Mouse (Mus musculus) embryonic facial prominence, embryonic 13.5 days (tissue): ENCODE data around the gene Wnk2. TPM values are rescaled to one million over a fixed set of nuclear protein-coding genes. Genes with fewer than 3 reads are reported as not detected.

ENCODE experiments used
- ATAC-seq: fragments of 200-750 bp; cut with Nextera tagmentation; 2 replicates; pipeline ENCODE4 v1.8.0; 2017; ENCODE audit warnings: low read depth; ENCODE audit not compliant: insufficient number of reproducible peaks, insufficient read depth, low FRiP score, low TSS enrichment
- H3K27ac ChIP-seq: fragments of 300-500 bp; sonication (generic); 2 replicates; pipeline ENCODE4 v1.5.1; 2015; ENCODE audit warnings: moderate library complexity, mild to moderate bottlenecking, inconsistent platforms
- H3K27me3 ChIP-seq: fragments of 300-500 bp; sonication (generic); 2 replicates; pipeline ENCODE4 v1.6.1; 2015; ENCODE audit warnings: mild to moderate bottlenecking, inconsistent platforms
- H3K36me3 ChIP-seq: fragments of 300-500 bp; sonication (generic); 2 replicates; pipeline ENCODE4 v1.6.1; 2015; ENCODE audit warnings: mild to moderate bottlenecking, inconsistent platforms
- H3K4me1 ChIP-seq: fragments of 300-500 bp; sonication (generic); 2 replicates; pipeline ENCODE4 v1.6.1; 2015; ENCODE audit warnings: inconsistent platforms
- H3K4me2 ChIP-seq: fragments of 300-500 bp; sonication (generic); 2 replicates; pipeline ENCODE4 v1.6.1; 2015; ENCODE audit warnings: moderate library complexity, mild to moderate bottlenecking, inconsistent platforms
- H3K4me3 ChIP-seq: fragments of 300-500 bp; sonication (generic); 2 replicates; pipeline ENCODE4 v1.5.1; 2015; ENCODE audit warnings: mild to moderate bottlenecking, inconsistent platforms
- H3K9ac ChIP-seq: fragments of 300-500 bp; sonication (generic); 2 replicates; pipeline ENCODE4 v1.6.1; 2015; ENCODE audit warnings: mild to moderate bottlenecking, inconsistent platforms
- H3K9me3 ChIP-seq: fragments of 300-500 bp; sonication (generic); 2 replicates; pipeline ENCODE4 v1.6.1; 2016; ENCODE audit warnings: inconsistent platforms
- WGBS: fragments of 180-500 bp; shearing (Covaris S2); methylation state at CpG from one replicate; pipeline ENCODE4 v1.1.7; 2015; ENCODE audit warnings: mixed read lengths; 5-methylcytosine and 5-hydroxymethylcytosine counted together
- polyA plus RNA-seq: library from polyadenylated mRNA; unstranded; fragments of >200 nt; fragmentation: Nextera tagmentation; extraction: Ambion mirVana; gene quantifications from 2 replicates; pipeline ENCODE4 v1.2.1, GENCODE M21; 2015

Wnk2 gene
- polyA plus RNA-seq, 1 experiment from 2014 or later: 2.5 TPM

DNA sequence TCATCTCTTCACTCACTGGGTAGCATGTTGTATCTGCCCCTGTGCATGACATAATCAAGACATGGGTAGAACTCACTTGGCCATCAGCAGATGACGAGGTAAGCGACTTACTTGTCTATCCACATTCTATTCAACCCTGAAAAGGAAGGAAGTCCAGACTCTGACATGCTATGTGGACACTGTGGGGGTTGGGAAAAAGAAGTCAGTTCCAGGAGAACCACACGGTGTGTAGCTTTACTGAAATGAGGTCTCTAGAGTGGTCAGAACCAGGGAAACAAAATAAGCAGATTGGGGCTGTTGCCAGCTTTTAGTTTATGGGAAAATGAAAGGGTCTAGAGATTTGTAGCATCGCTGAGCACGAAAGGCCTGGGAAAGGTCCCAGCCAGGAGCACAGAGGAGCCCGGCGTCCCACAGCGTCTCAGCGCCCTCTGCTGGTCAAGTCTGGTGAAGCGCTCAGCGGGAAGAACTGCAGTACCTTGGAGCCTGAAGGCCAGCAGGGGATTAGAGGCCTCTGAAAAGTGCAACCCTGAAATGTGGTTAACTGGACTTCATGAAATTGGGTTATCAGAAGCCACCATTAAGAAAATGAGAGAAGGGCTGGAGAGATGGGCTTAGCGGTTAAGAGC is 25.3 kb upstream of the Wnk2 start:
- Histone ChIP-seq H3K9me3 (no peaks in the 10 kb centered on the region), H3K27me3 (no peaks in the 10 kb centered on the region), H3K4me3 (no peak overlapping the region), H3K36me3 (no peaks in the 10 kb centered on the region), H3K4me1 (0 out of 2 replicates have a peak, but pooled peaks cover 7% of the 10 kb centered on the region), H3K4me2 (no peak overlapping the region), H3K27ac (no peak overlapping the region), H3K9ac (no peak overlapping the region)
- ATAC-seq: peak; percentile 57; the same call in 1 of the 2 replicates
- WGBS: 5% methylated on average over 12 of the region's 12 CpGs

GRCm38 (mm10) chr13:49172335-49172734 is 24.5 kb upstream of the Wnk2 start:
- no peak overlapping the region for H3K4me3 ChIP-seq
- H3K4me2 ChIP-seq: no peak overlapping the region
- ATAC-seq: no peak
- no peak overlapping the region for H3K27ac ChIP-seq
- WGBS: 91% methylated on average over 7 of the region's 7 CpGs
- no peaks in the 10 kb centered on the region for H3K36me3 ChIP-seq
- H3K9ac ChIP-seq: no peak overlapping the region
- H3K4me1 ChIP-seq: 0 out of 2 replicates have a peak, but pooled peaks cover 7% of the 10 kb centered on the region
- H3K27me3 ChIP-seq: no peaks in the 10 kb centered on the region
- no peaks in the 10 kb centered on the region for H3K9me3 ChIP-seq

- Histone ChIP-seq H3K9me3 (no peaks in the 10 kb centered on the region), H3K4me1 (peaks cover 12% of the 10 kb centered on the region), H3K4me2 (no peak overlapping the region), H3K4me3 (no peak overlapping the region), H3K27ac (no peak overlapping the region), H3K27me3 (no peaks in the 10 kb centered on the region), H3K36me3 (no peaks in the 10 kb centered on the region), H3K9ac (no peak overlapping the region)
- WGBS: 60% methylated on average over 1 of the region's 1 CpGs
- no peak for ATAC-seq
Observed at GRCm38 (mm10) chr13:49171729-49172128, 23.9 kb upstream of the Wnk2 start.

- no peak for ATAC-seq
- no peak overlapping the region for H3K4me3 ChIP-seq
- 87% methylated on average over 11 of the region's 11 CpGs for WGBS
- H3K27ac ChIP-seq: no peak overlapping the region
- no peak overlapping the region for H3K4me2 ChIP-seq
- no peak overlapping the region for H3K9ac ChIP-seq
- H3K4me1 ChIP-seq: peaks cover 12% of the 10 kb centered on the region
- no peaks in the 10 kb centered on the region for H3K36me3 ChIP-seq
- no peaks in the 10 kb centered on the region for H3K9me3 ChIP-seq
- no peaks in the 10 kb centered on the region for H3K27me3 ChIP-seq
Observed at GRCm38 (mm10) chr13:49170623-49171022, 22.8 kb upstream of the Wnk2 start.

DNA sequence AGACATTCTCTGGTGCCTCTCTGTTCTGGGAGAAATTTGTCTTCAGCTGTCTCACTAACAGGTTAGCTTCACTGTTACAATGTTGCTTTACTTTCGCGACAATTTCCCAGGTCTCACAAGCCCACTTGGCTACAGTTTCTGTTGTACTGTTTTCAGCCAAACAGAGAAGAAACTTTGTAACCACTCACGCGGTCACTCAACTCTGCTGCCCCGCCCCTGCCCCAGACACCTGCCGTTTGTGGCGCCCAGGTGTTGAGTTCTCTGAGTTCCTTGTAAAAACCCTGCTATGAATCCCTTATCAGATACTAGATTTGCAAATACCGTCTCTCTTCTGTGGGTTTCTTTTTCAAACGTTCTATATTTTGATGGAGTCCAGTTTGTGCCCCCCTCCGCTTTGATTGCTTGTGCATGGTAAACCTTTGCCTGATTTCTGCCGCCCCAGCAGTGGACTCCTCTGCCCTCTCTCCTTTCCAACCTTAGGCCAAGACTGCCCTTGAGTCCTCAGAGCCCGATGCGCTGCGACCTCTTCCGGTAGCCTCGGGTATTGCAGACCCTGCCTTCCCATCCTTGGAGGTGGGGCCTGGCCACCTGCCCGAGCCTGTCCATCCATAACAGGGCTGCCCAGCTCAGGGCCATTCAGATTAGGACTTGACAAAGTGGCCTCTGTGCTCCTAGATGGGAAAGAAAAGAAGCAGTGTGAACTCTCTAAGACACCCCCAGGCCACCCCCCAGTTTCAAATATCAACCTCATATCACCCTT is 21.8 kb upstream of the Wnk2 start:
- Histone ChIP-seq H3K27ac (no peak overlapping the region), H3K4me1 (peaks cover 8% of the 10 kb centered on the region), H3K9me3 (no peaks in the 10 kb centered on the region), H3K36me3 (no peaks in the 10 kb centered on the region), H3K9ac (no peak overlapping the region), H3K27me3 (no peaks in the 10 kb centered on the region), H3K4me3 (no peak overlapping the region), H3K4me2 (no peak overlapping the region)
- 19% methylated on average over 17 of the region's 17 CpGs for WGBS
- no peak for ATAC-seq

GRCm38 (mm10) chr13:49167081-49167480 is 19.3 kb upstream of the Wnk2 start:
- Histone ChIP-seq H3K36me3 (no peaks in the 10 kb centered on the region), H3K9ac (no peak overlapping the region), H3K4me2 (no peak overlapping the region), H3K27ac (no peak overlapping the region), H3K4me1 (peaks cover 8% of the 10 kb centered on the region), H3K4me3 (no peak overlapping the region), H3K27me3 (no peaks in the 10 kb centered on the region), H3K9me3 (no peaks in the 10 kb centered on the region)
- 75% methylated on average over 9 of the region's 9 CpGs for WGBS
- ATAC-seq: no peak

GRCm38 (mm10) chr13:49163645-49164044 is 15.8 kb upstream of the Wnk2 start:
- H3K4me3 ChIP-seq: no peak overlapping the region
- no peaks in the 10 kb centered on the region for H3K9me3 ChIP-seq
- H3K4me2 ChIP-seq: no peak overlapping the region
- H3K27ac ChIP-seq: no peak overlapping the region
- H3K9ac ChIP-seq: no peak overlapping the region
- H3K36me3 ChIP-seq: no peaks in the 10 kb centered on the region
- no peak for ATAC-seq
- peaks cover 5% of the 10 kb centered on the region for H3K4me1 ChIP-seq
- WGBS: 83% methylated on average over 7 of the region's 7 CpGs
- no peaks in the 10 kb centered on the region for H3K27me3 ChIP-seq

DNA sequence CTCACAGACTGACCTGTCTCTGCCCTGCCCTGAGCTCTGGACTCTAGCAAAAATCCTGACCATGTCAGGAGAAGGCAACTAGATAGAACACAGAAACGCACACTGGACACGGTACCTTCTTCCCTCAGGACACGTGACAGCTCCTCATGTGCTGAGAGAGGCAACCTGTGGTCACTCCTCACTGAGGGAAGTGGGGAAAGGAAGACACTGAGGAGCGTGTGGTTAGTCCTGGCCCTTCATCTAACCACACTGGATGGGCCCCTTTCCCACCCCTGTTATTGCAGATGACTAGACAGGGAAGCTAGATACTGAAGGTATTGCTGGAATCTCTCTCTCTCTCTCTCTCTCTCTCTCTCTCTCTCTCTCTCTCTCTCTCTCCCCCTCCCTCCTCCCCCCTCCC is 14.9 kb upstream of the Wnk2 start:
- Histone ChIP-seq H3K27ac (no peak overlapping the region), H3K4me3 (no peak overlapping the region), H3K36me3 (no peaks in the 10 kb centered on the region), H3K9me3 (no peaks in the 10 kb centered on the region), H3K9ac (no peak overlapping the region), H3K4me2 (no peak overlapping the region), H3K4me1 (peaks cover 5% of the 10 kb centered on the region), H3K27me3 (no peaks in the 10 kb centered on the region)
- 68% methylated on average over 4 of the region's 4 CpGs for WGBS
- ATAC-seq: no peak

DNA sequence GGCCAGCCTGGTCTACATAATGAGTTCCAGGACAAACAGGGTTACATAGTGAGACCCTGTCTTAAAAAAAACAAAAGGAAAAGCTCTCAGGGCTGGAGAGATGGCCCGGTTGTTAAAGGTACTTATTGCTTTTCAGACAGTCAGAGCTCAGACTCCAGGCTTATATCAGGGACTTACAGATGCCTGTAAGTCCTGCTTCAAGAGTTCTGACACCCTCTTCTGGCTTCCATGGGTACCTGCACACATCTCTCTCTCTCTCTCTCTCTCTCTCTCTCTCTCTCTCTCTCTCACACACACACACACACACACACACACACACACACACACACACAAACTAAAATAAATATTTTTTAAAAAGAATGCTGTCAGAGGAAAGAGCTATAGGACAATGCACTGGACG is 13.4 kb upstream of the Wnk2 start:
- WGBS: 59% methylated on average over 2 of the region's 2 CpGs

DNA sequence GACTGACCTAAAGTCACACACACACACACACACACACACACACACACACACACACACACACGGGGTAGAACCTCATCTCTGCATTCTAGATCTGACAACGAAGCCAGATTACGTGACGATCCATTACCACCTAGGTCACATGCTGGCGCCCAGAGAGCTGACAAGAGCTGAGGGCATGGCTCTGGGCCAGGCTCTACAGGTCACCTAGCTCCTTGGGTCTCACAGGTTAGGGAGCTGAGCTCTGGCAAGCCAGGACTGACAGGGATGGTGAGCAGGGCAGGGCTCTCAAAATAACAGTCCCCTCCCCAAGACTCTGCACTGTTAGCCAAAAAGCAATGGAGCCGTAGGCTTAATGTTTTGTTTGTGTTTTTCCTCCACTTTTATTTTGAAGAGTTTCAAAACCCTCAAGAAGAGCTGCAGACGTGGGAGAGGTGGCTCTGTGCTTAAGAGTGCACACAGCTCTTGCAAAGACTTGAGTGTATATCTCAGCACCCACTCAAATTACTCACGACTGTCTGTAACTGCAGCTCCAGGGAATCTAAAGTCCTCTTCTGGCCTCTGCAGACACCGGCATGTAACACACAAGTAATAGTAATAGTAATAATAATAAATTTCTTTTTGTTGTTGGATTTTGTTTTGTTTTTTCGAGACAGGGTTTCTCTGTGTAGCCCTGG is 10.4 kb upstream of the Wnk2 start:
- no peak overlapping the region for H3K27ac ChIP-seq
- no peak overlapping the region for H3K9ac ChIP-seq
- no peaks in the 10 kb centered on the region for H3K27me3 ChIP-seq
- no peaks in the 10 kb centered on the region for H3K36me3 ChIP-seq
- no peak for ATAC-seq
- H3K4me2 ChIP-seq: no peak overlapping the region
- WGBS: 77% methylated on average over 10 of the region's 10 CpGs
- no peak overlapping the region for H3K4me3 ChIP-seq
- peaks cover 7% of the 10 kb centered on the region; the same call in 1 of the 2 replicates for H3K4me1 ChIP-seq
- no peaks in the 10 kb centered on the region for H3K9me3 ChIP-seq

More for the DNA sequence above, 13.4 kb upstream of the Wnk2 start:
- no peak overlapping the region for H3K4me2 ChIP-seq
- H3K36me3 ChIP-seq: no peaks in the 10 kb centered on the region
- no peaks in the 10 kb centered on the region for H3K9me3 ChIP-seq
- no peak for ATAC-seq
- H3K4me1 ChIP-seq: no peaks in the 10 kb centered on the region
- H3K9ac ChIP-seq: no peak overlapping the region
- H3K4me3 ChIP-seq: no peak overlapping the region
- H3K27ac ChIP-seq: no peak overlapping the region
- no peaks in the 10 kb centered on the region for H3K27me3 ChIP-seq

DNA sequence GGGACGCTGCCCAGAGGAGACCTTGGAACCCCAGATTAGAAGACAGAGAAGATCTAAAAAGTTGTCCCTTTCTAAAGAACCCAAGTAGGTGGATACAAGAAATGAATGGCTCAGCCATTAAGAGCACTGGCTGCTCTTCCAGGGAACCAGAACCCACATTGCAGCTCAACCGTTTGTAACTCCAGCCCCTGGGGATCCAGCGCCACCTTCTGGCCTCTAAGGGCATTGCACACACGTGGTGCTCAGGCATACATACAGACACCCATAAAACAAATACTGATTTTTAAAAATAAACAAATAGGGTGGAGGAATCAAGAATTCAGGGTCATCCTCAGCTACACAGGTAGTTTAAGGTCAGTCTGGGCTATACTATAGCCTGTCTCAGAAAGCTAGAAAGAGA is 8.8 kb upstream of the Wnk2 start:
- H3K27me3 ChIP-seq: no peaks in the 10 kb centered on the region
- no peaks in the 10 kb centered on the region for H3K9me3 ChIP-seq
- 67% methylated on average over 4 of the region's 4 CpGs for WGBS
- no peak overlapping the region for H3K4me3 ChIP-seq
- no peaks in the 10 kb centered on the region for H3K36me3 ChIP-seq
- no peak overlapping the region for H3K4me2 ChIP-seq
- no peak overlapping the region for H3K9ac ChIP-seq
- ATAC-seq: no peak
- peaks cover 7% of the 10 kb centered on the region; the same call in 1 of the 2 replicates for H3K4me1 ChIP-seq
- H3K27ac ChIP-seq: no peak overlapping the region

DNA sequence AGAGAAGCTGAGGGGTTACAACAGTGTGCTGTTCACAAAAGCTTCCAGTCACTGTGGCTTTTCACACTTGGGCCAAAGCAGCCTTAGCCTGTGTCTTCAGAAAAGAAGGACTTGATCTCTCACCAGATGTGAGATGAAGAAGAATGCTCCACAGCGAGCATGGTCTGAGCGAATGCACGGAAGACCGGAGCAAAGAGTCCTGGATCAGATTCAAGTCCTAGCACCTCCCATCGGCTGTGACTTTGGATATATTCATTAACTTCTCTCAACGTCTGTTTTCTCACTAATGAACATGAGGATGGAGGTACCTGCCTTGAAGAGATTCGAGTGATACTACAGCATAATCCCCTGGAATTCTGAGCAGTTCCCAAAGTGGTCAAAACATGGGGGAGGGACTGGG is 6.8 kb upstream of the Wnk2 start:
- ATAC-seq: no peak
- no peaks in the 10 kb centered on the region for H3K9me3 ChIP-seq

More for the DNA sequence above, 6.8 kb upstream of the Wnk2 start:
- H3K36me3 ChIP-seq: no peaks in the 10 kb centered on the region
- no peak overlapping the region for H3K4me3 ChIP-seq
- H3K27ac ChIP-seq: no peak overlapping the region
- 60% methylated on average over 7 of the region's 7 CpGs for WGBS
- H3K4me1 ChIP-seq: peaks cover 7% of the 10 kb centered on the region; the same call in 1 of the 2 replicates
- H3K9ac ChIP-seq: no peak overlapping the region; the same call in 1 of the 2 replicates
- no peak overlapping the region for H3K4me2 ChIP-seq
- peaks cover 3% of the 10 kb centered on the region for H3K27me3 ChIP-seq
